In the genomic region with DNA sequence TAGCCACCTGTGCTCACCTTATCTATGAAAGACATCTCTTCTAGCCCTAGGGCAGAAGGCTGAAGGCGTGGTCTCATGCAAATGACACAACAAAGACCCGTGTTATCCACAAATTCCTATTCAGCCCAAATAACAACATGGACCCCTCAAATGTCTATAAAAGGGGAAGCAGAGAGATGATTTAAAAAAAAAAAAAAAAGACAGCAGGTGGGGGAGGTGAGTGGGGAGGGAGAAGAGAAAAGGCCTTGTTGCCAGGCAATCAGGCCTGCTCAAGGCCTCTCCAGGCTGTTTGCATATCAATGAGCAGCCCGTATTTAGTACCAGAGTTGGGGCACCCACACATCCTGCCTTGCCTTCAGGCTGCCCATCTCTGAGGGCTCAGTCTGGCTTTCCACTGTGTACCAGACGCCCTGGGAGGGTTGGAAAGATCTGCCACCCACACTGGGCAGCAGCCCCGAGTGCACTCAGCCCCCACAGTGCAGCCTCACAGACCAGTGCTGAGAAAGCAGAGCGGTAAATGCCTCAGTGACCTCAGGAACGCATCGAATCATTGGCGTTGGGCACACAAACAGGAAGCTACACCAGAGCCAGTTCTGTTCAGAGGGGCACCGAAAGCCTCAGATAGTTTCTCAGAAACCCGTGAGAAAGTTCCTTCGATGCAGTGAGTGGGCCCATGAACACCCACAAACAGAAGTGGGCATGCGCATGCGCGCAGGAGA, we compare ENCODE assay signal across 7 mouse cellular contexts.
DNase-seq lines count a peak whose midpoint lies in the region; ATAC-seq and TF ChIP-seq lines count a peak whose summit lies in the region.

No protein-coding gene starts in this region.

- H3K4me1 ChIP-seq in ES-Bruce4 (ENCODE audit: control insufficient read depth, insufficient read depth, low read length): peaks cover 18% of the 10 kb centered on the region
- no peaks in the 10 kb centered on the region; the same call in 1 of the 2 replicates for H3K4me1 ChIP-seq in bone marrow, adult 2 months (ENCODE audit: control insufficient read depth, insufficient read depth, low read length)
- 0 out of 2 replicates have a peak, but pooled peaks cover 5% of the 10 kb centered on the region for H3K4me1 ChIP-seq in hindbrain, postnatal 0 days (ENCODE audit: insufficient read depth, low read length)
- peaks cover 14% of the 10 kb centered on the region for H3K4me1 ChIP-seq in midbrain, embryonic 15.5 days

- no peak overlapping the region for H3K4me3 ChIP-seq in ES-Bruce4 (ENCODE audit: low read depth, low read length)
- no peak overlapping the region for H3K4me3 ChIP-seq in bone marrow, adult 2 months (replicated peaks; ENCODE audit: control insufficient read depth, low read depth, low read length)
- no peak overlapping the region for H3K4me3 ChIP-seq in hindbrain, postnatal 0 days (ENCODE audit: low read length)
- no peak overlapping the region for H3K4me3 ChIP-seq in midbrain, embryonic 15.5 days

- peak; percentile 67; the same call in 1 of the 2 replicates for TF ChIP-seq EP300 in ES-Bruce4 (IDR thresholded peaks at IDR 0.05; ENCODE audit: insufficient read depth, low read depth, low read length)

- H3K27ac ChIP-seq in ES-Bruce4 (ENCODE audit: insufficient read depth, low read length): no peak overlapping the region; the same call in 1 of the 2 replicates
- peak overlapping the region; percentile 22; the same call in 1 of the 2 replicates for H3K27ac ChIP-seq in bone marrow, adult 2 months (ENCODE audit: control insufficient read depth, insufficient read depth, low read depth, low read length, poor library complexity)
- H3K27ac ChIP-seq in hindbrain, postnatal 0 days: no peak overlapping the region; the same call in 1 of the 2 replicates
- H3K27ac ChIP-seq in midbrain, embryonic 15.5 days: peak overlapping the region; percentile 63

- H3K9me3 ChIP-seq in ES-Bruce4 (replicated peaks; ENCODE audit: control insufficient read depth, insufficient read depth, low read length, poor library complexity, severe bottlenecking): no peaks in the 10 kb centered on the region
- H3K9me3 ChIP-seq in hindbrain, postnatal 0 days (ENCODE audit: low read length): no peaks in the 10 kb centered on the region
- H3K9me3 ChIP-seq in midbrain, embryonic 15.5 days: no peaks in the 10 kb centered on the region

- no peak for TF ChIP-seq CTCF in ES-Bruce4 (IDR thresholded peaks at IDR 0.05; ENCODE audit: low read depth, low read length)
- TF ChIP-seq CTCF in bone marrow, adult 2 months (IDR thresholded peaks at IDR 0.05; ENCODE audit: control insufficient read depth, insufficient read depth, low read length): no peak
- TF ChIP-seq CTCF in hindbrain, postnatal 0 days (IDR thresholded peaks at IDR 0.05; ENCODE audit: low read depth): no peak

- no peak overlapping the region for H3K4me2 ChIP-seq in hindbrain, postnatal 0 days (ENCODE audit: low read depth, low read length)
- no peak overlapping the region for H3K4me2 ChIP-seq in midbrain, embryonic 15.5 days

- H3K36me3 ChIP-seq in ES-Bruce4 (ENCODE audit: control insufficient read depth, insufficient read depth, low read length, poor library complexity, severe bottlenecking): no peaks in the 10 kb centered on the region
- no peaks in the 10 kb centered on the region for H3K36me3 ChIP-seq in hindbrain, postnatal 0 days (ENCODE audit: insufficient read depth, low read length)
- H3K36me3 ChIP-seq in midbrain, embryonic 15.5 days (replicated peaks): peaks cover under 1% of the 10 kb centered on the region; the same call in 1 of the 2 replicates

- no peak overlapping the region for H3K9ac ChIP-seq in ES-Bruce4 (ENCODE audit: low read depth, poor library complexity, severe bottlenecking)
- no peak overlapping the region for H3K9ac ChIP-seq in hindbrain, postnatal 0 days (replicated peaks; ENCODE audit: low read length)
- H3K9ac ChIP-seq in midbrain, embryonic 15.5 days: no peak overlapping the region

- TF ChIP-seq POLR2A in ES-Bruce4 (IDR thresholded peaks at IDR 0.05; ENCODE audit: insufficient read depth, low read length): no peak
- TF ChIP-seq POLR2A in bone marrow, adult 2 months (IDR thresholded peaks at IDR 0.05; ENCODE audit: borderline replicate concordance, control insufficient read depth, low read depth, low read length): no peak

- peak; percentile 41 for DNase-seq in hindbrain, postnatal 0 days (ENCODE audit: low spot score)
- no peak for DNase-seq in adrenal gland, adult 2 months
- DNase-seq in cerebellum, adult 11-12 months: no peak
- DNase-seq in thymus, postnatal 4 days: no peak

- 32% methylated on average over 15 of the region's 15 CpGs for WGBS in bone marrow, adult 2 months
- WGBS in hindbrain, postnatal 0 days: 39% methylated on average over 15 of the region's 15 CpGs
- 41% methylated on average over 15 of the region's 15 CpGs for WGBS in midbrain, embryonic 15.5 days

- ATAC-seq in hindbrain, postnatal 0 days: peak; percentile 85
- ATAC-seq in midbrain, embryonic 15.5 days (replicated peaks): peak; percentile 83

- no peaks in the 10 kb centered on the region for H3K27me3 ChIP-seq in ES-Bruce4 (ENCODE audit: control insufficient read depth, insufficient read depth, low read length, poor library complexity, severe bottlenecking)
- H3K27me3 ChIP-seq in hindbrain, postnatal 0 days (ENCODE audit: insufficient read depth, low read length): no peaks in the 10 kb centered on the region
- no peaks in the 10 kb centered on the region for H3K27me3 ChIP-seq in midbrain, embryonic 15.5 days (replicated peaks)

Comparison
In these comparisons a context has a peak if more than half of its experiments do, and no peak if none do; other contexts are left out.
1. H3K27ac ChIP-seq: peak in bone marrow, adult 2 months (single experiment) and midbrain, embryonic 15.5 days (single experiment); none in ES-Bruce4 (single experiment) and hindbrain, postnatal 0 days (single experiment).